Mouse (Mus musculus) MEL (cell line): ENCODE results near the gene Abcg1. TPM values are rescaled to one million over a fixed set of nuclear protein-coding genes. Genes with fewer than 3 reads are reported as not detected.

ENCODE experiments used
- DNase-seq: peaks from one replicate; pipeline ENCODE4 v3.0.0; 2011; ENCODE audit warnings: low read depth, low spot score
- H3K27ac ChIP-seq: 2 replicates; pipeline ENCODE4 v1.5.1; 2012; ENCODE audit warnings: low read depth, mild to moderate bottlenecking, control low read depth, low read length, moderate library complexity; ENCODE audit not compliant: control insufficient read depth
- H3K27me3 ChIP-seq, 2 experiments: fragments of 150-350 bp in 1 of 2; sonication (generic) in 1 of 2; 2 replicates each; pipeline ENCODE4 v1.6.1; 2012; ENCODE audit warnings: low read length in 2 of 2, mild to moderate bottlenecking in 2 of 2, improper control_type of control experiment in 1 of 2, moderate library complexity in 1 of 2; ENCODE audit not compliant: insufficient read depth in 2 of 2, control insufficient read depth in 1 of 2
- H3K36me3 ChIP-seq, 2 experiments: 2 replicates each; pipeline ENCODE4 v1.6.1; 2012 to 2014; ENCODE audit warnings: low read length in 2 of 2, improper control_type of control experiment in 1 of 2, inconsistent platforms in 1 of 2, mild to moderate bottlenecking in 1 of 2; ENCODE audit not compliant: insufficient read depth in 2 of 2, control insufficient read depth in 1 of 2
- H3K4me1 ChIP-seq, 2 experiments: fragments of 150-350 bp in 1 of 2; sonication (generic) in 1 of 2; 2 replicates each; pipeline ENCODE4 v1.6.1; 2012; ENCODE audit warnings: low read length in 2 of 2, improper control_type of control experiment in 1 of 2, mild to moderate bottlenecking in 1 of 2; ENCODE audit not compliant: insufficient read depth in 2 of 2, control insufficient read depth in 1 of 2
- H3K4me3 ChIP-seq, 2 experiments: fragments of 150-350 bp in 1 of 2; sonication (generic) in 1 of 2; 2 replicates each; pipeline ENCODE4 v1.5.1; 2012; ENCODE audit warnings: low read depth in 2 of 2, low read length in 2 of 2, mild to moderate bottlenecking in 2 of 2, moderate library complexity in 2 of 2, control low read depth in 1 of 2, improper control_type of control experiment in 1 of 2; ENCODE audit not compliant: control insufficient read depth in 1 of 2, insufficient read depth in 1 of 2
- H3K79me2 ChIP-seq: 2 replicates; pipeline ENCODE4 v1.6.1; 2012; ENCODE audit warnings: mild to moderate bottlenecking, low read length, moderate library complexity; ENCODE audit not compliant: control insufficient read depth, poor library complexity, insufficient read depth
- H3K9ac ChIP-seq: 2 replicates; pipeline ENCODE4 v1.6.1; 2012; ENCODE audit warnings: low read depth, mild to moderate bottlenecking, control low read depth, low read length, moderate library complexity; ENCODE audit not compliant: control insufficient read depth, poor library complexity, severe bottlenecking
- H3K9me3 ChIP-seq: fragments of 150-350 bp; sonication (generic); replicated peaks from 2 replicates; pipeline ENCODE4 v1.6.1; 2012; ENCODE audit warnings: mild to moderate bottlenecking, low read length, improper control_type of control experiment, moderate library complexity; ENCODE audit not compliant: insufficient read depth
- BHLHE40 ChIP-seq: IDR thresholded peaks from 2 replicates; pipeline ENCODE4 v1.6.1; 2012; ENCODE audit warnings: low read depth, mild to moderate bottlenecking, inconsistent platforms, low read length, improper control_type of control experiment, borderline replicate concordance
- CHD1 ChIP-seq: IDR thresholded peaks from 2 replicates; pipeline ENCODE4 v1.6.1; 2012; ENCODE audit warnings: low read depth, mild to moderate bottlenecking, inconsistent platforms, low read length, improper control_type of control experiment
- CHD2 ChIP-seq: IDR thresholded peaks from 2 replicates; pipeline ENCODE4 v1.6.1; 2011; ENCODE audit warnings: low read length, improper control_type of control experiment
- CTCF ChIP-seq, 3 experiments: IDR thresholded peaks in 2 of 3; conservative IDR thresholded peaks in 1 of 3; 2 replicates each; pipeline ENCODE4 v1.5.1; 2011 to 2012; ENCODE audit warnings: low read length in 3 of 3, low read depth in 2 of 3, mild to moderate bottlenecking in 2 of 3, improper control_type of control experiment in 1 of 3, inconsistent platforms in 1 of 3, mixed read lengths in 1 of 3, moderate library complexity in 1 of 3; ENCODE audit not compliant: control insufficient read depth in 1 of 3, insufficient read depth in 1 of 3, poor library complexity in 1 of 3, severe bottlenecking in 1 of 3
- E2F4 ChIP-seq: IDR thresholded peaks from 2 replicates; pipeline ENCODE4 v1.6.1; 2011; ENCODE audit warnings: low read depth, low read length, improper control_type of control experiment, borderline replicate concordance
- ELF1 ChIP-seq: IDR thresholded peaks from 2 replicates; pipeline ENCODE4 v1.6.1; 2014; ENCODE audit warnings: low read depth, mild to moderate bottlenecking, inconsistent platforms, low read length, improper control_type of control experiment, moderate library complexity
- EP300 ChIP-seq, 2 experiments: IDR thresholded peaks; 2 replicates each; pipeline ENCODE4 v1.6.1; 2011; ENCODE audit warnings: improper control_type of control experiment in 2 of 2, low read length in 2 of 2, low read depth in 1 of 2, mild to moderate bottlenecking in 1 of 2
- ETS1 ChIP-seq: IDR thresholded peaks from 2 replicates; pipeline ENCODE4 v1.6.1; 2012; ENCODE audit warnings: low read depth, mild to moderate bottlenecking, inconsistent platforms, low read length, improper control_type of control experiment, moderate library complexity
- GABPA ChIP-seq: IDR thresholded peaks from 2 replicates; pipeline ENCODE4 v1.6.1; 2012; ENCODE audit warnings: low read depth, mild to moderate bottlenecking, inconsistent platforms, low read length, improper control_type of control experiment, moderate library complexity
- GATA1 ChIP-seq: IDR thresholded peaks from 2 replicates; pipeline ENCODE4 v1.6.1; 2011; ENCODE audit warnings: low read depth, low read length, improper control_type of control experiment
- HCFC1 ChIP-seq: IDR thresholded peaks from 2 replicates; pipeline ENCODE4 v1.6.1; 2012; ENCODE audit warnings: low read depth, mild to moderate bottlenecking, inconsistent platforms, low read length, improper control_type of control experiment, moderate library complexity
- JUND ChIP-seq: IDR thresholded peaks from 2 replicates; pipeline ENCODE4 v1.6.1; 2011; ENCODE audit warnings: low read depth, mild to moderate bottlenecking, improper control_type of control experiment, low read length
- KAT2A ChIP-seq: conservative IDR thresholded peaks from 2 replicates; pipeline ENCODE4 v1.6.1; 2012; ENCODE audit warnings: low read depth, low read length, improper control_type of control experiment, inconsistent platforms
- MAFK ChIP-seq: IDR thresholded peaks from 2 replicates; pipeline ENCODE4 v1.6.1; 2011; ENCODE audit warnings: low read depth, mild to moderate bottlenecking, low read length, improper control_type of control experiment, borderline replicate concordance
- MAX ChIP-seq: IDR thresholded peaks from 2 replicates; pipeline ENCODE4 v1.6.1; 2011; ENCODE audit warnings: low read length, improper control_type of control experiment
- MAZ ChIP-seq: IDR thresholded peaks from 2 replicates; pipeline ENCODE4 v1.6.1; 2012; ENCODE audit warnings: low read depth, mild to moderate bottlenecking, inconsistent platforms, low read length, improper control_type of control experiment
- MYB ChIP-seq: IDR thresholded peaks from 2 replicates; pipeline ENCODE4 v1.6.1; 2011; ENCODE audit warnings: mild to moderate bottlenecking, low read depth, low read length, improper control_type of control experiment
- MYC ChIP-seq: IDR thresholded peaks from 2 replicates; pipeline ENCODE4 v1.6.1; 2011; ENCODE audit warnings: low read depth, mild to moderate bottlenecking, low read length, improper control_type of control experiment, moderate library complexity
- NELFE ChIP-seq: IDR thresholded peaks from 2 replicates; pipeline ENCODE4 v1.6.1; 2011; ENCODE audit warnings: low read depth, low read length, improper control_type of control experiment
- NRF1 ChIP-seq: IDR thresholded peaks from 2 replicates; pipeline ENCODE4 v1.6.1; 2014; ENCODE audit warnings: low read depth, mild to moderate bottlenecking, inconsistent platforms, low read length, improper control_type of control experiment, moderate library complexity; ENCODE audit not compliant: poor library complexity, insufficient read depth, severe bottlenecking
- POLR2A ChIP-seq, 2 experiments: IDR thresholded peaks; 2 replicates each; pipeline ENCODE4 v1.6.1; 2011 to 2012; ENCODE audit warnings: low read length in 2 of 2, mild to moderate bottlenecking in 2 of 2, control low read depth in 1 of 2, improper control_type of control experiment in 1 of 2, low read depth in 1 of 2, moderate library complexity in 1 of 2; ENCODE audit not compliant: control insufficient read depth in 1 of 2, insufficient read depth in 1 of 2, poor library complexity in 1 of 2
- POLR2AphosphoS2 ChIP-seq: IDR thresholded peaks from 2 replicates; pipeline ENCODE4 v1.6.1; 2011; ENCODE audit warnings: low read length, improper control_type of control experiment
- POLR2AphosphoS5 ChIP-seq: IDR thresholded peaks from 2 replicates; pipeline ENCODE4 v1.6.1; 2012; ENCODE audit warnings: low read depth, borderline replicate concordance, mild to moderate bottlenecking, inconsistent platforms, low read length, moderate library complexity, mixed read lengths
- RAD21 ChIP-seq: IDR thresholded peaks from 2 replicates; pipeline ENCODE4 v1.6.1; 2011; ENCODE audit warnings: mild to moderate bottlenecking, low read depth, low read length, improper control_type of control experiment
- RCOR1 ChIP-seq: IDR thresholded peaks from 2 replicates; pipeline ENCODE4 v1.6.1; 2012; ENCODE audit warnings: low read depth, mild to moderate bottlenecking, inconsistent platforms, low read length, improper control_type of control experiment
- SIN3A ChIP-seq: IDR thresholded peaks from 2 replicates; pipeline ENCODE4 v1.6.1; 2012; ENCODE audit warnings: low read length, improper control_type of control experiment, inconsistent platforms
- SMC3 ChIP-seq: IDR thresholded peaks from 2 replicates; pipeline ENCODE4 v1.6.1; 2011; ENCODE audit warnings: low read depth, low read length, improper control_type of control experiment
- TAL1 ChIP-seq: IDR thresholded peaks from 2 replicates; pipeline ENCODE4 v1.6.1; 2012; ENCODE audit warnings: mild to moderate bottlenecking, inconsistent platforms, low read length, moderate library complexity, mixed read lengths
- TBP ChIP-seq: IDR thresholded peaks from 2 replicates; pipeline ENCODE4 v1.8.0; 2011; ENCODE audit warnings: low read depth, low read length, improper control_type of control experiment
- TCF12 ChIP-seq: IDR thresholded peaks from 2 replicates; pipeline ENCODE4 v1.6.1; 2014; ENCODE audit warnings: low read depth, mild to moderate bottlenecking, inconsistent platforms, low read length, improper control_type of control experiment, moderate library complexity
- UBTF ChIP-seq: IDR thresholded peaks from 2 replicates; pipeline ENCODE4 v1.6.1; 2012; ENCODE audit warnings: low read depth, mild to moderate bottlenecking, inconsistent platforms, low read length, improper control_type of control experiment, moderate library complexity, borderline replicate concordance; ENCODE audit not compliant: insufficient read depth
- USF1 ChIP-seq: IDR thresholded peaks from 2 replicates; pipeline ENCODE4 v1.6.1; 2014; ENCODE audit warnings: low read depth, mild to moderate bottlenecking, inconsistent platforms, low read length, improper control_type of control experiment, moderate library complexity
- USF2 ChIP-seq, 2 experiments: IDR thresholded peaks; 2 replicates each; pipeline ENCODE4 v1.6.1; 2011 to 2012; ENCODE audit warnings: improper control_type of control experiment in 2 of 2, low read length in 2 of 2, borderline replicate concordance in 1 of 2, inconsistent platforms in 1 of 2, low read depth in 1 of 2, mild to moderate bottlenecking in 1 of 2; ENCODE audit not compliant: insufficient read depth in 1 of 2
- ZC3H11A ChIP-seq: IDR thresholded peaks from 2 replicates; pipeline ENCODE4 v1.6.1; 2012; ENCODE audit warnings: low read depth, mild to moderate bottlenecking, inconsistent platforms, low read length, improper control_type of control experiment
- ZMIZ1 ChIP-seq: IDR thresholded peaks from 2 replicates; pipeline ENCODE4 v1.6.1; 2012; ENCODE audit warnings: low read depth, mild to moderate bottlenecking, inconsistent platforms, low read length, improper control_type of control experiment, moderate library complexity
- ZNF384 ChIP-seq: IDR thresholded peaks from 2 replicates; pipeline ENCODE4 v1.6.1; 2012; ENCODE audit warnings: low read depth, mild to moderate bottlenecking, inconsistent platforms, low read length, improper control_type of control experiment
- polyA plus RNA-seq, 2 experiments: library from polyadenylated mRNA; stranded (reverse) in 1 of 2; unstranded in 1 of 2; fragments of >175 nt in 1 of 2; fragments of >200 nt in 1 of 2; gene quantifications; 2 replicates each; pipeline versions ENCODE4 v1.2.1 to v1.2.4; 2012; ENCODE audit warnings: low replicate concordance in 2 of 2, low read depth in 1 of 2; ENCODE audit not compliant: insufficient read length in 2 of 2, insufficient read depth in 1 of 2, missing spikeins in 1 of 2
- total RNA-seq: library from RNA; depleted of rRNA; stranded (reverse); fragments of 300-350 nt; gene quantifications from 2 replicates; pipeline ENCODE4 v1.2.3, GENCODE M21; 2012

The Abcg1 gene
- total and polyA plus RNA-seq, 3 experiments = 11.6 to 18.0 TPM; not detected in 1

- Histone ChIP-seq H3K27ac (peak overlapping the region; percentile 78), H3K9me3 (no peaks in the 10 kb centered on the region), H3K4me1 (peaks cover 22 to 30% of the 10 kb centered on the region in 2 experiments), H3K27me3 (no peaks in the 10 kb centered on the region), H3K4me3 (0 out of 4 replicates have a peak overlapping the region, but pooled peaks of 1 of the 2 experiments have one; percentile 5), H3K36me3 (peaks cover 0 to 23% of the 10 kb centered on the region in 2 experiments; a peak in 2 of 4 replicates), H3K79me2 (no peaks in the 10 kb centered on the region; the same call in none of the 2 replicates), H3K9ac (peak overlapping the region; percentile 43)
- DNase-seq = peak; percentile 80
- TF ChIP-seq SIN3A (peak; percentile 74), TCF12 (peak; percentile 95), NELFE (no peak), HCFC1 (no peak), POLR2AphosphoS2 (no peak), JUND (no peak), POLR2AphosphoS5 (no peak), MAX (peak; percentile 80), MYB (peak; percentile 64), KAT2A (no peak), UBTF (no peak), E2F4 (no peak), BHLHE40 (no peak; the same call in 1 of the 2 replicates), USF2 (IDR thresholded peaks at IDR 0.05; ENCODE audit: borderline replicate concordance in 1 of 2, insufficient read depth in 1 of 2, low read depth in 1 of 2, low read length in 2 of 2) (no peak), SMC3 (peak; percentile 19; the same call in 1 of the 2 replicates), RCOR1 (peak; percentile 79), EP300 (IDR thresholded peaks at IDR 0.05; ENCODE audit: low read depth in 1 of 2, low read length in 2 of 2) (peak; percentile 88 to 93), POLR2A (IDR thresholded peaks at IDR 0.05; ENCODE audit: control insufficient read depth in 1 of 2, insufficient read depth in 1 of 2, low read depth in 1 of 2, low read length in 2 of 2, poor library complexity in 1 of 2) (no peak), ELF1 (no peak), ZMIZ1 (no peak), ZNF384 (no peak), NRF1 (no peak), MYC (peak; percentile 72), ZC3H11A (no peak), ETS1 (peak; percentile 89), TAL1 (peak; percentile 81), CHD1 (no peak), TBP (no peak), GATA1 (peak; percentile 93), CTCF (IDR thresholded peaks at IDR 0.05 in 2 of 3, conservative IDR thresholded peaks at IDR 0.05 in 1 of 3; ENCODE audit: control insufficient read depth in 1 of 3, insufficient read depth in 1 of 3, low read depth in 2 of 3, low read length in 3 of 3, poor library complexity in 1 of 3, severe bottlenecking in 1 of 3) (peak in 1 of 3 experiments; percentile 13; a peak in 2 of 6 replicates), GABPA (no peak), CHD2 (no peak), RAD21 (no peak), USF1 (no peak), MAZ (no peak; the same call in 1 of the 2 replicates), MAFK (peak; percentile 26; the same call in 1 of the 2 replicates)
Observed at GRCm38 (mm10) chr17:31091023-31091735, 33.7 kb downstream of the Abcg1 start.
